Mouse (Mus musculus) spleen, postnatal 14 days (tissue): ENCODE measurements at regions not wholly inside any gene's neighbourhood (a gene's known extent, or its start where the extent isn't known, plus 50 kb on each side); places are given as distances from the start of the nearest gene placed in this dataset.

Experiments used
- DNase-seq, 2 experiments: peaks; one replicate each; pipeline ENCODE4 v3.0.0; 2021 to 2022; ENCODE audit warnings: low spot score in 2 of 2

GRCm38 (mm10) chr9:84408260-84409203 lies 483.6 kb downstream of the Bckdhb start:
- DNase-seq = no peak
